In the genomic region with DNA sequence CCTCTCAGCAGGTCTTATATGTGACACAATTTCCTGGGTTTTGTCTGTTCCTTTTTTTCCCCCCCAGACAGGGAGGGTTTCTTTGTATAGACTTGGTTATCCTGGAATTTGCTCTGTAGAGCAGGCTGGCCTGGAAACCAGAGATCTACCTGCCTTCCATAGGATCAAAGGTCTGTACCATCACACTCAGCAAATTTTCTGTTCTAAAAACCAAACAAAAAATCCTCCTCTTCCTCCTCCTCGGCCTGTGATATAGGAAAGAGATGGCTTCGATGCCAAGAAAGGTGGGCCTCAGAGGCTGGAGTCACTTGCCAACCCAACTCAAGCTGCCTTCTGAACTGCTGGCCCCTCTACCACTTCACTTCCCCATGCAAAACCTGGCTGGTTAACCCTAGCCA, we compare ENCODE assay signal across 11 mouse cellular contexts.
"Had no signal": no experiment of that assay in that cellular context is flagged by ENCODE, and none has a peak within 500 bp of the region (broad histone marks: within the 10 kb centered on the region; RNA-seq: fewer than 3 reads in every experiment).

No protein-coding gene starts in this region.

- H3K36me3 ChIP-seq: kidney, embryonic 15.5 days; limb, embryonic 13.5 days; neural tube, embryonic 12.5 days had no signal

- H3K9me3 ChIP-seq: kidney, embryonic 15.5 days; limb, embryonic 13.5 days; neural tube, embryonic 12.5 days had no signal

- H3K9ac ChIP-seq: kidney, embryonic 15.5 days; limb, embryonic 13.5 days; liver, embryonic 14.5 days; neural tube, embryonic 12.5 days had no signal

- H3K27me3 ChIP-seq: kidney, embryonic 15.5 days; limb, embryonic 13.5 days; neural tube, embryonic 12.5 days had no signal

- H3K4me3 ChIP-seq: kidney, embryonic 15.5 days; limb, embryonic 13.5 days; neural tube, embryonic 12.5 days had no signal

- H3K4me2 ChIP-seq: kidney, embryonic 15.5 days; limb, embryonic 13.5 days; neural tube, embryonic 12.5 days had no signal

- DNase-seq: kidney, postnatal 14 days; layer of hippocampus, postnatal 36 days; left cerebral cortex, postnatal 4 days; lung, adult 18-20 months; midbrain, embryonic 14.5 days; thymus, postnatal 14 days had no signal

- H3K27ac ChIP-seq: kidney, embryonic 15.5 days; limb, embryonic 13.5 days; liver, embryonic 14.5 days; neural tube, embryonic 12.5 days; stomach, postnatal 0 days had no signal
